Mouse (Mus musculus) embryonic facial prominence, embryonic 14.5 days (tissue): ENCODE data around the gene Rb1. TPM values are rescaled to one million over a fixed set of nuclear protein-coding genes. Genes with fewer than 3 reads are reported as not detected.
A peak's percentile ranks its signal among the peaks of the same experiment; 100 is the strongest.

Source experiments
- ATAC-seq: fragments of 200-750 bp; cut with Nextera tagmentation; 2 replicates; pipeline ENCODE4 v1.8.0; 2017; ENCODE audit warnings: low read depth, moderate number of reproducible peaks, moderate TSS enrichment
- DNase-seq: peaks from one replicate; pipeline ENCODE4 v3.0.0-alpha.2; 2015; ENCODE audit warnings: low spot score
- H3K27ac ChIP-seq: fragments of 300-500 bp; sonication (generic); replicated peaks from 2 replicates; pipeline ENCODE4 v1.5.1; 2014; ENCODE audit warnings: low read depth, mild to moderate bottlenecking, low read length, moderate library complexity
- H3K27me3 ChIP-seq: fragments of 300-500 bp; sonication (generic); replicated peaks from 2 replicates; pipeline ENCODE4 v1.6.1; 2014; ENCODE audit warnings: low read length; ENCODE audit not compliant: control insufficient read depth, insufficient read depth
- H3K36me3 ChIP-seq: fragments of 300-500 bp; sonication (generic); 2 replicates; pipeline ENCODE4 v1.6.1; 2014; ENCODE audit warnings: low read length, mixed read lengths; ENCODE audit not compliant: control insufficient read depth, insufficient read depth
- H3K4me1 ChIP-seq: fragments of 300-500 bp; sonication (generic); 2 replicates; pipeline ENCODE4 v1.6.1; 2014; ENCODE audit warnings: antibody characterized with exemption, low read length; ENCODE audit not compliant: control insufficient read depth, insufficient read depth
- H3K4me2 ChIP-seq: fragments of 300-500 bp; sonication (generic); 2 replicates; pipeline ENCODE4 v1.6.1; 2014; ENCODE audit warnings: low read depth, mild to moderate bottlenecking, low read length, moderate library complexity, mixed read lengths
- H3K4me3 ChIP-seq: fragments of 300-500 bp; sonication (generic); 2 replicates; pipeline ENCODE4 v1.5.1; 2014; ENCODE audit warnings: low read depth, mild to moderate bottlenecking, low read length
- H3K9ac ChIP-seq: fragments of 300-500 bp; sonication (generic); 2 replicates; pipeline ENCODE4 v1.6.1; 2014; ENCODE audit warnings: low read depth, mild to moderate bottlenecking, low read length, moderate library complexity, mixed read lengths
- H3K9me3 ChIP-seq: fragments of 300-500 bp; sonication (generic); 2 replicates; pipeline ENCODE4 v1.6.1; 2016; ENCODE audit warnings: low read length; ENCODE audit not compliant: control insufficient read depth
- WGBS: fragments of 180-500 bp; shearing (Covaris S2); extraction: QIAGEN DNeasy Blood & Tissue Kit; methylation state at CpG from one replicate; pipeline ENCODE4 v1.1.7; 2014; 5-methylcytosine and 5-hydroxymethylcytosine counted together
- polyA plus RNA-seq: library from polyadenylated mRNA; unstranded; fragments of >200 nt; fragmentation: Nextera tagmentation; extraction: Ambion mirVana; gene quantifications from 2 replicates; pipeline ENCODE4 v1.2.1, GENCODE M21; 2014

The Rb1 gene
- polyA plus RNA-seq, 1 experiment from 2014 or later: 30.1 TPM

DNA sequence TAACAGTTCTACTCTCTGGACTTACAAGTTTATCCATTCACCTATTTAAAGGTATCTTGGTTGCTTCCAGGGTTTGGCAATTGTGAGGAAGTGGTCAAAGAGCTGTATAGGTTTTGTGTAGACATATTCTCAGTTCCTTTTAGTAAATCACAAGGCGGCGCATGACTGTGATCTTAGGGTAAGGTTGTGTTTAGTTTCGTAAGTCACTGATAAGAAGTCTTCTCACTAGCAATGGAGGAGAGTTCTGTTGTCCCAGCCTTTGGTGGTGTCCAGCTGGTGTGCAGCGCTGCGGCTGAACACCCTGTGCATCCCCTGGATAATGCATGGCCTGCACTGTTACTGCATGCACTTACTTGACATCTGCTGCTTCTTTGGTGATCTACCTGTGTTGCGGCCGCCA is 138.7 kb downstream of the Rb1 start:
- WGBS: 85% methylated on average over 7 of the region's 7 CpGs
- Histone ChIP-seq H3K4me3 (no peak overlapping the region), H3K9ac (no peak overlapping the region), H3K4me1 (no peaks in the 10 kb centered on the region), H3K36me3 (peaks cover 48% of the 10 kb centered on the region), H3K27ac (no peak overlapping the region), H3K4me2 (no peak overlapping the region), H3K9me3 (peaks cover 8% of the 10 kb centered on the region; the same call in 1 of the 2 replicates), H3K27me3 (no peaks in the 10 kb centered on the region)
- no peak for DNase-seq
- no peak for ATAC-seq

DNA sequence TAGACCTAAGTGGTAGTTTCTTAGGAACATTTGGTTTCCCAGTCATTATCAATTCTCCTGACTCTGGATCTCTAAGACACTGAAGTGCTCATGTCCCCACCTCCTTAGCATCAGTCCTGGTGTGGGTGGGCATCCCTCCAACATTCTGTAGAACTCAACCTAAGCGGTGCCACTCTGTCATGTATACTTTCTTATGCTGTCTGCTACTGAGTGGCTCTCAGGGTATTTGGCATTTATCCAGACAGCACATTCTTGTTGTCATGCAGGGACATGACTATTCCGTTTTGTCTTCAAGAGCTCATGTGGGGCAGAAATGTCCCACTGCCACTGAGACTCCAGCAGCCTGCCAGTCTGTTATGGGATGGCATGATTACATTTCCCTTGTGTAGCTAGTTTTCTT is 144.5 kb downstream of the Rb1 start:
- DNase-seq (peak; percentile 79), ATAC-seq (peak; percentile 79)
- H3K27me3 ChIP-seq: no peaks in the 10 kb centered on the region
- no peak overlapping the region for H3K9ac ChIP-seq
- H3K27ac ChIP-seq: no peak overlapping the region
- H3K4me2 ChIP-seq: no peak overlapping the region
- 55% methylated on average over 2 of the region's 2 CpGs for WGBS
- 0 out of 2 replicates have a peak, but pooled peaks cover 5% of the 10 kb centered on the region for H3K4me1 ChIP-seq
- H3K36me3 ChIP-seq: peaks cover 93% of the 10 kb centered on the region
- peaks cover 8% of the 10 kb centered on the region; the same call in 1 of the 2 replicates for H3K9me3 ChIP-seq
- H3K4me3 ChIP-seq: no peak overlapping the region

DNA sequence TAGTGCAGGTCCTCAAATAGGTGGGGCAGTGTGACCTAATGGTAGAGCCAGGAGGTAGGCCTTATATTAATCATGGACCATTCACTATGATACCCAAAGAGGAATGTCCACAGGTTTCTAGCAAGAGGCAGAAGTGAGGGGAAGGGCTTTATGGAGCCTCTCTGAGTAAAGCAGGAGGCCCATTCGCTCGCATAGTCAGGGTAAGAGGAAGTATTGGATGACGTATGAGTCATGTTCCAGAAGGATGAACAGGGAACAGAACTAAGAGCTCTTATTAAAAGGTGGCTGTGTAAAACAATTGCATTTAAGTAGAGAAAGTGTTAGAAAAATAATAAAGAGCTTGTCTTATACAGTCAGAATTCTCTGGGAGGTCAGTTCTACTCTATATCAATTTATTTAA is 145.0 kb downstream of the Rb1 start:
- no peak overlapping the region for H3K27ac ChIP-seq
- H3K4me1 ChIP-seq: 0 out of 2 replicates have a peak, but pooled peaks cover 5% of the 10 kb centered on the region
- no peaks in the 10 kb centered on the region for H3K27me3 ChIP-seq
- no peak overlapping the region for H3K4me2 ChIP-seq
- peaks cover 93% of the 10 kb centered on the region for H3K36me3 ChIP-seq
- WGBS: 64% methylated on average over 3 of the region's 3 CpGs
- no peak overlapping the region for H3K4me3 ChIP-seq
- H3K9ac ChIP-seq: no peak overlapping the region
- DNase-seq: no peak
- H3K9me3 ChIP-seq: peaks cover 8% of the 10 kb centered on the region; the same call in 1 of the 2 replicates
- ATAC-seq: no peak

DNA sequence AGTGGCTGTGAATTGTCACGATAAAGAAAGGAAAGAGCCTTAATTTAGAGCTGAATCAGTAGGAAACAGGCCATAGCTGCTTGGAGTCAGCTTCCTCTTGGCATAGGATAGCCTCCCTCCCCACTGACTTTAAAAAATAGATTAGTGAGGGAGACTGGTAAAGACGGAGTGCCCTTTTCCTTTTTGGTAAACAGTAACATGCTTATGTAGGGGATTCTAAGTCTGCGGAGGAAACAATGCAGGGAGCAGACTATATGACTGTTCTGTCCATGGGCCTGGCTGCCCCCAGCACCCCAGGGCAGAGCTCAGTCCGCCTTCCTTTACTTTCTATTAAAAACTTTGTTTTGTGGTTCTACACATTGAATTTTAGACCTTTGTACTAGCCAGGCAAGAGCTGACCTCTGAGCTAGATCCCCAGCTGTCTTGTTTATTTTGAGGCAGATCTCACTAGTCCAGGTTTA is 146.4 kb downstream of the Rb1 start:
- Histone ChIP-seq H3K9me3 (0 out of 2 replicates have a peak, but pooled peaks cover 1% of the 10 kb centered on the region), H3K27me3 (no peaks in the 10 kb centered on the region), H3K4me3 (no peak overlapping the region), H3K9ac (no peak overlapping the region), H3K36me3 (peaks cover 89% of the 10 kb centered on the region), H3K4me2 (no peak overlapping the region), H3K27ac (no peak overlapping the region), H3K4me1 (0 out of 2 replicates have a peak, but pooled peaks cover 5% of the 10 kb centered on the region)
- 85% methylated on average over 4 of the region's 4 CpGs for WGBS
- ATAC-seq (no peak), DNase-seq (peak; percentile 16)

DNA sequence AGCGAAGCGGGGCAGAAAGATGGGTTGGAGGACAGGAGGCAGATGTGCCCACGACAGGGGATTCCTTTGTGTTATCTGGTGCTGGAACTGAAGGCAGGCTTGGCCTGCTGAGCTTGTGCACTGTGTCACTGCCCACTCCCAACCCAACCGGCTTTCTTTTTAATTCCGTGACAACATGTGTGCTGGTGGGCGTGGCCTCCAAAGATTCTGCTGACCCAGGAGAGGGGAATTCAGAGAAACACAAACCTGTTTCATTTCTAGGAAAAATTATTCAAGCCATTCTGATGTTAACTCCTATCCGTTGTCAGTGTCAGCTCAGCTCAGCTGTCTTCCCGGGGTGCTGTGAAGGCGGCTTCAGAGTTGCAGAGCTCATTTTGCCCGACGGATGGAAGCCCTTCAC is 147.7 kb downstream of the Rb1 start:
- Histone ChIP-seq H3K27me3 (no peaks in the 10 kb centered on the region), H3K27ac (no peak overlapping the region), H3K4me1 (0 out of 2 replicates have a peak, but pooled peaks cover 5% of the 10 kb centered on the region), H3K4me2 (no peak overlapping the region), H3K4me3 (no peak overlapping the region), H3K36me3 (peaks cover 91% of the 10 kb centered on the region), H3K9ac (no peak overlapping the region), H3K9me3 (no peaks in the 10 kb centered on the region)
- ATAC-seq (no peak), DNase-seq (no peak)
- 84% methylated on average over 11 of the region's 11 CpGs for WGBS

DNA sequence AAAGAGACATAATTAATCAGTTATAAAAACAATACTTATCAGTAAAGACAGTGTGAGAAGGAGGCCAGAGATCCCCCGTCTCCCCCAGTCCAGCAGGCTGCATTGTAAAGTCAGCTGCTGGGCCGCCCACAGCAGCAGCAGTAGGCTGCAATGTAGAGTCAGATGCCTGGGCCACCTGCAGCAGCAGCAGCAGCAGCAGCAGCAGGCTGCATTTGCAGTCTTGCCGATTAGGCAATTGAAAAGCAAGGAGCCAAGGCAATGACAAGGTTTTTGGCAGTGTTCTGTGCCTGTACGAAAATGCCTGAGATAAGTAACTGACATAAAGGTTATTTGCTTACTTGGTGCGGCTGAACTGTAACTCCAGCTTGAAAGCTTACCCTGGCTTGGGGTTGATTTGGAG is 149.4 kb downstream of the Rb1 start:
- DNase-seq: no peak
- Histone ChIP-seq H3K27ac (no peak overlapping the region), H3K9me3 (no peaks in the 10 kb centered on the region), H3K4me3 (no peak overlapping the region), H3K9ac (no peak overlapping the region), H3K36me3 (peaks cover 91% of the 10 kb centered on the region), H3K4me1 (0 out of 2 replicates have a peak, but pooled peaks cover 5% of the 10 kb centered on the region), H3K4me2 (no peak overlapping the region), H3K27me3 (no peaks in the 10 kb centered on the region)
- no peak for ATAC-seq
- 91% methylated on average over 5 of the region's 5 CpGs for WGBS

DNA sequence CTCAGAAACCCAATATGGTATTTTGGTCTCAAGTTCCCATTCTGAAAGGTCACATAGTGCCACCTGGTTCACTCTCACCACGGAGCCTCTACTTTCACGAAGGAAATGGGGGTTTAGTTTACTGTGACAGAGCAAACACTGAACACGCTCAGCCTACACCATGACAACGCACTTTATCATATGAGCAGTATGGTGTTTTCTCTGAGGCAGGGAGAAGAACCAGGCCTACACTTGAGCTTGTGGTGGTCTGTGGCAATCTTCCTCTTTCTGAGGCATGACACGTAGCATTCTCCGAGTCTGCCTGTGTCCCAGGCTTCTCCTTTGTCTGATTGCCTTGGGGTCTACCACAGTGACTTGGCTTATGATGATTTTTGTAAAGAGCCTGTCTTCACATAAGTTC is 149.8 kb downstream of the Rb1 start:
- Histone ChIP-seq H3K4me3 (no peak overlapping the region), H3K27ac (no peak overlapping the region), H3K4me2 (no peak overlapping the region), H3K9ac (no peak overlapping the region), H3K36me3 (peaks cover 92% of the 10 kb centered on the region), H3K9me3 (no peaks in the 10 kb centered on the region), H3K27me3 (no peaks in the 10 kb centered on the region), H3K4me1 (0 out of 2 replicates have a peak, but pooled peaks cover 5% of the 10 kb centered on the region)
- 76% methylated on average over 6 of the region's 6 CpGs for WGBS
- DNase-seq (no peak), ATAC-seq (no peak)

DNA sequence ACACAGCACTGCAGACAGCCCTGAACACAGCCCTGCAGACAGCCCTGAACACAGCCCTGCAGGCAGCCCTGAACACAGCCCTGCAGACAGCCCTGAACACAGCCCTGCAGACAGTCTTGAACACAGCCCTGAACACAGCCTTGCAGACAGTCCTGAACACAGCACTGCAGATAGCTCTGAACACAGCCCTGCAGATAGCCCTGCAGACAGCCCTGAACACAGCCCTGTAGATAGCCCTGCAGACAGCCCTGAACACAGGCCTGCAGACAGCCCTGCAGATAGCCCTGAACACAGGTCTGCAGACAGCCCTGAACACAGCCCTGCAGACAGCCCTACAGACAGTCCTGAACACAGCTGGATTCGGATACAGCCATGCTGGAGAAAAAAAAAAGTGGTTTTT is 150.6 kb downstream of the Rb1 start:
- no peak overlapping the region for H3K4me2 ChIP-seq
- H3K4me3 ChIP-seq: no peak overlapping the region
- WGBS: 95% methylated on average over 1 of the region's 1 CpGs
- peaks cover 91% of the 10 kb centered on the region for H3K36me3 ChIP-seq
- no peaks in the 10 kb centered on the region for H3K27me3 ChIP-seq
- H3K4me1 ChIP-seq: no peaks in the 10 kb centered on the region
- H3K9me3 ChIP-seq: no peaks in the 10 kb centered on the region
- no peak for DNase-seq
- H3K9ac ChIP-seq: no peak overlapping the region
- H3K27ac ChIP-seq: no peak overlapping the region
- no peak for ATAC-seq
